Mouse (Mus musculus) myocyte (in vitro differentiated cells): ENCODE results near the gene Lama5. TPM values are rescaled to one million over a fixed set of nuclear protein-coding genes. Genes with fewer than 3 reads are reported as not detected.

Source experiments
- H3K27me3 ChIP-seq: one replicate; pipeline ENCODE4 v1.6.1; 2011; ENCODE audit not compliant: control insufficient read depth, insufficient read depth, insufficient read length
- H3K36me3 ChIP-seq: one replicate; pipeline ENCODE4 v1.6.1; 2011; ENCODE audit not compliant: control insufficient read depth, insufficient read depth
- H3K4me2 ChIP-seq: one replicate; pipeline ENCODE4 v1.6.1; 2011; ENCODE audit warnings: low read depth, control low read depth
- H3K4me3 ChIP-seq: one replicate; pipeline ENCODE4 v1.5.1; 2011; ENCODE audit warnings: mild to moderate bottlenecking, control low read depth, moderate library complexity
- H3K79me2 ChIP-seq: one replicate; pipeline ENCODE4 v1.6.1; 2011; ENCODE audit not compliant: control insufficient read depth, insufficient read depth
- H3ac ChIP-seq: one replicate; pipeline ENCODE4 v1.6.1; 2011; ENCODE audit not compliant: control insufficient read depth, insufficient read length
- CEBPB ChIP-seq: IDR thresholded peaks from 2 replicates; pipeline ENCODE4 v1.6.1; 2011; ENCODE audit warnings: mild to moderate bottlenecking, moderate library complexity; ENCODE audit not compliant: poor library complexity, insufficient read depth, severe bottlenecking
- E2F4 ChIP-seq: IDR thresholded peaks from one replicate; pipeline ENCODE4 v1.6.1; 2011; ENCODE audit warnings: mild to moderate bottlenecking, control low read depth, moderate library complexity; ENCODE audit not compliant: insufficient read depth
- MAX ChIP-seq: IDR thresholded peaks from one replicate; pipeline ENCODE4 v1.6.1; 2011; ENCODE audit warnings: low read depth, mild to moderate bottlenecking, control low read depth
- MYOD1 ChIP-seq, 3 experiments: IDR thresholded peaks; one replicate each; pipeline ENCODE4 v1.6.1; 2011; ENCODE audit warnings: control low read depth in 2 of 3, low read depth in 2 of 3, mild to moderate bottlenecking in 2 of 3, moderate library complexity in 1 of 3; ENCODE audit not compliant: insufficient read length in 2 of 3, control insufficient read depth in 1 of 3
- MYOG ChIP-seq, 3 experiments: IDR thresholded peaks; one replicate each; pipeline ENCODE4 v1.6.1; 2011; ENCODE audit warnings: control low read depth in 2 of 3, low read depth in 2 of 3, mild to moderate bottlenecking in 2 of 3; ENCODE audit not compliant: insufficient read length in 2 of 3, control insufficient read depth in 1 of 3, insufficient read depth in 1 of 3
- POLR2A ChIP-seq: IDR thresholded peaks from one replicate; pipeline ENCODE4 v1.6.1; 2011; ENCODE audit warnings: low read depth, mild to moderate bottlenecking, control low read depth, moderate library complexity; ENCODE audit not compliant: insufficient read length
- POLR2AphosphoS2 ChIP-seq: IDR thresholded peaks from one replicate; pipeline ENCODE4 v1.6.1; 2011; ENCODE audit warnings: low read depth, control low read depth; ENCODE audit not compliant: insufficient read length
- REST ChIP-seq: IDR thresholded peaks from one replicate; pipeline ENCODE4 v1.6.1; 2011; ENCODE audit warnings: mild to moderate bottlenecking, control low read depth, moderate library complexity; ENCODE audit not compliant: insufficient read depth, insufficient read length
- SRF ChIP-seq: IDR thresholded peaks from one replicate; pipeline ENCODE4 v1.6.1; 2011; ENCODE audit warnings: low read depth; ENCODE audit not compliant: control insufficient read depth, insufficient read length
- TCF12 ChIP-seq: IDR thresholded peaks from one replicate; pipeline ENCODE4 v1.6.1; 2011; ENCODE audit warnings: mild to moderate bottlenecking, control low read depth; ENCODE audit not compliant: poor library complexity, insufficient read depth, severe bottlenecking
- TCF3 ChIP-seq: IDR thresholded peaks from one replicate; pipeline ENCODE4 v1.6.1; 2011; ENCODE audit warnings: low read depth, control low read depth; ENCODE audit not compliant: insufficient read length
- USF1 ChIP-seq: IDR thresholded peaks from one replicate; pipeline ENCODE4 v1.6.1; 2011; ENCODE audit warnings: low read depth, mild to moderate bottlenecking, control low read depth, moderate library complexity
- polyA plus RNA-seq: library from polyadenylated mRNA; unstranded; fragments of >200 nt; fragmentation: generic; extraction: Trizol; gene quantifications from one replicate; pipeline ENCODE4 v1.2.1, GENCODE M21; 2012; ENCODE audit warnings: missing spikeins

The Lama5 gene
- polyA plus RNA-seq, 1 experiment, result 80.8 TPM

- no peak overlapping the region for H3K4me3 ChIP-seq
- H3K79me2 ChIP-seq, result no peaks in the 10 kb centered on the region
- no peaks in the 10 kb centered on the region for H3K36me3 ChIP-seq
- no peaks in the 10 kb centered on the region for H3K27me3 ChIP-seq
- TF ChIP-seq MYOD1 (IDR thresholded peaks at IDR 0.05; ENCODE audit: control insufficient read depth in 1 of 3, insufficient read length in 2 of 3, low read depth in 2 of 3) (no peak), TCF12 (no peak), E2F4 (no peak), USF1 (no peak), REST (no peak), MYOG (IDR thresholded peaks at IDR 0.05; ENCODE audit: control insufficient read depth in 1 of 3, insufficient read depth in 1 of 3, insufficient read length in 2 of 3, low read depth in 2 of 3) (no peak), CEBPB (no peak), SRF (no peak), MAX (no peak), TCF3 (no peak), POLR2A (no peak), POLR2AphosphoS2 (no peak)
- no peak overlapping the region for H3ac ChIP-seq
- H3K4me2 ChIP-seq, result no peak overlapping the region
Measured at GRCm38 (mm10) chr2:180238591-180238990, 12.9 kb upstream of the Lama5 start.

DNA sequence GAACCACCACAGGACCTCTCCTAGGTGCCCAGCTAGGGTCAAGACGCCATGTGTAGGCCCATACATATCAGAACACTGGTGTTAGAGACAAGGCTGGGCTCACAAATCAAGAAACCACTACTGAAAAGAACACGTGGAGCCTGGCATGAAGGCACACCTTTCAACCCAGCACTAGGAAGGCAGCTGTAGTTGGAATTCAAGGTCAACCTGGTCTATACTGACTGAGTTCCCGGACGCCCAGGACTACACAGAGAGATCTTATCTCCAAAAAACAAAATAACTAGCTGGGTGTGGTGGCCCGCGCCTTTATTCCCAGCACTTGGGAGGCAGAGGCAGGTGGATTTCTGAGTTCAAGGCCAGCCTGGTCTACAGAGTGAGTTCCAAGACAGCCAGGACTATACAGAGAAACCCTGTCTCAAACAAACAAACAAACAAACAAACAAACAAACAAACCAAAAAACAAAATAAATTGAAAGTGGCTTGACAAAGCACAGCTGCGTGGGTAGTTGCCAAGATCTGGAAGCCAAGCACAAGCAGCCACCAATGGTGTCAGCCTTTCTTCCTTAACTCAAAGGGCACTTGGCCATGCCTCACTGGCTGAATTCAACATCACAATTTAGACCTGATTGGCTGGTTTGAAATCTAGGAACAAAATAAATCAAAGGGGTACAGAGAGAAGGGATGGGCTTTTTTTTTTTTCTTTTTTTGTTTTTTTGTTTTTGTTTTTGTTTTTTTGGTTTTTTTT is 12.1 kb upstream of the Lama5 start:
- no peaks in the 10 kb centered on the region for H3K27me3 ChIP-seq
- H3K36me3 ChIP-seq, result no peaks in the 10 kb centered on the region
- no peak overlapping the region for H3K4me2 ChIP-seq
- TF ChIP-seq POLR2A, result no peak
- TF ChIP-seq POLR2AphosphoS2, result no peak
- no peak for TF ChIP-seq SRF
- no peak for TF ChIP-seq TCF12
- no peak for TF ChIP-seq USF1
- no peak for TF ChIP-seq MYOD1 (IDR thresholded peaks at IDR 0.05; ENCODE audit: control insufficient read depth in 1 of 3, insufficient read length in 2 of 3, low read depth in 2 of 3)
- TF ChIP-seq TCF3, result no peak
- TF ChIP-seq E2F4, result no peak
- no peak for TF ChIP-seq MYOG (IDR thresholded peaks at IDR 0.05; ENCODE audit: control insufficient read depth in 1 of 3, insufficient read depth in 1 of 3, insufficient read length in 2 of 3, low read depth in 2 of 3)
- no peak for TF ChIP-seq CEBPB
- no peak for TF ChIP-seq MAX
- no peak for TF ChIP-seq REST
- no peak overlapping the region for H3ac ChIP-seq
- no peaks in the 10 kb centered on the region for H3K79me2 ChIP-seq
- no peak overlapping the region for H3K4me3 ChIP-seq

DNA sequence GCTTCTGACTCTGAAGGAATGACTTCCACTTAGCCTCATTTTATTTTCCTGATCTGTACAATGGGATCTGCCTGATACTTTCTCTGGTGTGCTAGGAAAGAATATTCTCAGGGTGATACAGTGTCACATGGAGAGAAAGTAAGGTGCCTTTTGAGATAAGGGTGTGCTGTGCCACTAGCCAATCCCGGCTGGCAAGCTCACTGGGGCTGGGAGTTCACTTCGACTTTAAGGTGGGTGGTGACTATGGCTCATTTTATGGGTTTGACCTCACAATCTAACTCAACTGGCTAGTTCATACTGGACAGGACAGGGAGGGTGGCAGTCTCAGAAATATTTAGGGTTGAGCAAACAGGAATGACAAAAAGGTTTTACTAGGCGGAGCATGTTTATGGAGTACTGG is 11.3 kb upstream of the Lama5 start:
- Histone ChIP-seq H3K79me2 (no peaks in the 10 kb centered on the region), H3K4me3 (no peak overlapping the region)
- no peak for TF ChIP-seq E2F4
- no peak for TF ChIP-seq POLR2AphosphoS2
- no peak for TF ChIP-seq REST
- no peak for TF ChIP-seq SRF
- TF ChIP-seq MYOD1 (IDR thresholded peaks at IDR 0.05; ENCODE audit: control insufficient read depth in 1 of 3, insufficient read length in 2 of 3, low read depth in 2 of 3), result no peak
- no peak for TF ChIP-seq TCF3
- no peak for TF ChIP-seq TCF12
- TF ChIP-seq MAX, result no peak
- no peak for TF ChIP-seq CEBPB
- no peak for TF ChIP-seq USF1

DNA sequence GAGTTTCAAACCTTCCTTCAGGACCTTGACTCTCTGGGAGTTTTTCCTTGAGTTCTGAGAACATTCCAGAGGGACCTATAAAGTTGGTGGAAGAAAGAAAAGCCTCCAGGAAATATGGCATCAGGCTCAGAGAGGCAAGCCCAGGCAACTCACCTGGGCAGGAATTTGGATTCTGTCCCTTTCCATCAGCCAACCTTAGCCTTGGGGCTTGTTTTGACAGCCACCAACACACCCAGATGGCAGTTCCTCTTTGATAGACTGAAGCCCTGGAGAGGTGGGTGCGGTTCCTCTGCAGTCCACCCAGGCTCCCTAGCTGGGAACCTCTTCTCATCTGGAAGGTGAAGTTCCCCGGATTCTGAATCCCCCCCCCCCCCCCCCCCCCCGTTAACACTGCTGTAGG is 10.8 kb upstream of the Lama5 start:
- H3K79me2 ChIP-seq, result no peaks in the 10 kb centered on the region
- H3K4me2 ChIP-seq, result no peak overlapping the region
- TF ChIP-seq SRF (no peak), E2F4 (no peak), REST (no peak), USF1 (no peak), MYOG (IDR thresholded peaks at IDR 0.05; ENCODE audit: control insufficient read depth in 1 of 3, insufficient read depth in 1 of 3, insufficient read length in 2 of 3, low read depth in 2 of 3) (no peak), CEBPB (no peak), POLR2A (no peak), MAX (no peak), TCF3 (no peak), MYOD1 (IDR thresholded peaks at IDR 0.05; ENCODE audit: control insufficient read depth in 1 of 3, insufficient read length in 2 of 3, low read depth in 2 of 3) (no peak), TCF12 (no peak), POLR2AphosphoS2 (no peak)
- no peak overlapping the region for H3ac ChIP-seq
- no peak overlapping the region for H3K4me3 ChIP-seq
- H3K27me3 ChIP-seq, result no peaks in the 10 kb centered on the region
- H3K36me3 ChIP-seq, result no peaks in the 10 kb centered on the region

More for the DNA sequence above, 11.3 kb upstream of the Lama5 start:
- H3K4me2 ChIP-seq, result no peak overlapping the region
- no peaks in the 10 kb centered on the region for H3K36me3 ChIP-seq
- no peak overlapping the region for H3ac ChIP-seq
- H3K27me3 ChIP-seq, result no peaks in the 10 kb centered on the region
